Mouse (Mus musculus): ENCODE results near the gene Fam89a. TPM values are rescaled to one million over a fixed set of nuclear protein-coding genes. Genes with fewer than 3 reads are reported as not detected.

The Fam89a gene
- polyA plus RNA-seq, 1 experiment from 2014 or later: 2.3 TPM

- Histone ChIP-seq H3K4me3 (no peak overlapping the region), H3K4me1 (peaks cover 9% of the 10 kb centered on the region), H3K27me3 (ENCODE audit: poor library complexity, severe bottlenecking) (peaks cover 19% of the 10 kb centered on the region), H3K9me3 (no peaks in the 10 kb centered on the region), H3K36me3 (replicated peaks) (no peaks in the 10 kb centered on the region), H3K27ac (no peak overlapping the region)
- DNase-seq (ENCODE audit: extremely low spot score, low spot score): no peak
- 83% methylated on average over 3 of the region's 3 CpGs for WGBS
Measured at GRCm38 (mm10) chr8:124782431-124782830, 30.8 kb upstream of the Fam89a start.

- no peak overlapping the region for H3K4me3 ChIP-seq
- no peak for DNase-seq (ENCODE audit: extremely low spot score, low spot score)
- no peaks in the 10 kb centered on the region for H3K9me3 ChIP-seq
- WGBS: 37% methylated on average over 7 of the region's 7 CpGs
- H3K27me3 ChIP-seq (ENCODE audit: poor library complexity, severe bottlenecking): peaks cover 28% of the 10 kb centered on the region
- H3K36me3 ChIP-seq (replicated peaks): no peaks in the 10 kb centered on the region
- no peak overlapping the region for H3K27ac ChIP-seq
- H3K4me1 ChIP-seq: peaks cover 13% of the 10 kb centered on the region
Measured at GRCm38 (mm10) chr8:124780236-124780635, 28.6 kb upstream of the Fam89a start.

- H3K36me3 ChIP-seq (replicated peaks): no peaks in the 10 kb centered on the region
- no peaks in the 10 kb centered on the region for H3K9me3 ChIP-seq
- DNase-seq (ENCODE audit: extremely low spot score, low spot score): peak; percentile 74
- H3K4me3 ChIP-seq: peak overlapping the region; percentile 23
- 13% methylated on average over 16 of the region's 16 CpGs for WGBS
- peaks cover 13% of the 10 kb centered on the region for H3K4me1 ChIP-seq
- no peak overlapping the region for H3K27ac ChIP-seq
- H3K27me3 ChIP-seq (ENCODE audit: poor library complexity, severe bottlenecking): peaks cover 27% of the 10 kb centered on the region
Measured at GRCm38 (mm10) chr8:124775695-124776094, 24.1 kb upstream of the Fam89a start.

- 68% methylated on average over 2 of the region's 2 CpGs for WGBS
- H3K9me3 ChIP-seq: no peaks in the 10 kb centered on the region
- no peak for DNase-seq (ENCODE audit: extremely low spot score, low spot score)
- peaks cover 7% of the 10 kb centered on the region for H3K4me1 ChIP-seq
- H3K4me3 ChIP-seq: no peak overlapping the region
- H3K36me3 ChIP-seq (replicated peaks): no peaks in the 10 kb centered on the region
- peaks cover 27% of the 10 kb centered on the region for H3K27me3 ChIP-seq (ENCODE audit: poor library complexity, severe bottlenecking)
- H3K27ac ChIP-seq: no peak overlapping the region
Measured at GRCm38 (mm10) chr8:124772389-124772788, 20.8 kb upstream of the Fam89a start.

GRCm38 (mm10) chr8:124763061-124763460 lies 11.4 kb upstream of the Fam89a start:
- H3K4me1 ChIP-seq: no peaks in the 10 kb centered on the region
- no peak overlapping the region for H3K27ac ChIP-seq
- H3K27me3 ChIP-seq (ENCODE audit: poor library complexity, severe bottlenecking): no peaks in the 10 kb centered on the region
- no peak for DNase-seq (ENCODE audit: extremely low spot score, low spot score)
- H3K4me3 ChIP-seq: no peak overlapping the region
- H3K9me3 ChIP-seq: no peaks in the 10 kb centered on the region
- WGBS: 69% methylated on average over 7 of the region's 7 CpGs
- no peaks in the 10 kb centered on the region for H3K36me3 ChIP-seq (replicated peaks)

GRCm38 (mm10) chr8:124758544-124758943 lies 6.9 kb upstream of the Fam89a start:
- no peak overlapping the region for H3K4me3 ChIP-seq
- no peak for DNase-seq (ENCODE audit: extremely low spot score, low spot score)

GRCm38 (mm10) chr8:124756601-124757000 lies 5.0 kb upstream of the Fam89a start:
- Histone ChIP-seq H3K9me3 (no peaks in the 10 kb centered on the region), H3K36me3 (replicated peaks) (no peaks in the 10 kb centered on the region), H3K4me1 (peaks cover 30% of the 10 kb centered on the region), H3K27ac (no peak overlapping the region), H3K4me3 (no peak overlapping the region), H3K27me3 (ENCODE audit: poor library complexity, severe bottlenecking) (peaks cover 43% of the 10 kb centered on the region)
- DNase-seq (ENCODE audit: extremely low spot score, low spot score): no peak
- WGBS: 72% methylated on average over 5 of the region's 5 CpGs

More at GRCm38 (mm10) chr8:124758544-124758943, 6.9 kb upstream of the Fam89a start:
- Histone ChIP-seq H3K27ac (no peak overlapping the region), H3K9me3 (no peaks in the 10 kb centered on the region), H3K27me3 (ENCODE audit: poor library complexity, severe bottlenecking) (peaks cover 23% of the 10 kb centered on the region), H3K36me3 (replicated peaks) (no peaks in the 10 kb centered on the region), H3K4me1 (peaks cover 21% of the 10 kb centered on the region)
- 51% methylated on average over 3 of the region's 3 CpGs for WGBS

GRCm38 (mm10) chr8:124756153-124756552 lies 4.5 kb upstream of the Fam89a start:
- H3K36me3 ChIP-seq (replicated peaks): no peaks in the 10 kb centered on the region
- WGBS: 63% methylated on average over 2 of the region's 2 CpGs
- DNase-seq (ENCODE audit: extremely low spot score, low spot score): no peak
- H3K4me3 ChIP-seq: no peak overlapping the region
- peaks cover 47% of the 10 kb centered on the region for H3K27me3 ChIP-seq (ENCODE audit: poor library complexity, severe bottlenecking)
- H3K27ac ChIP-seq: no peak overlapping the region
- H3K9me3 ChIP-seq: no peaks in the 10 kb centered on the region
- peaks cover 35% of the 10 kb centered on the region for H3K4me1 ChIP-seq

GRCm38 (mm10) chr8:124755481-124755880 lies 3.8 kb upstream of the Fam89a start:
- H3K36me3 ChIP-seq (replicated peaks): no peaks in the 10 kb centered on the region
- no peaks in the 10 kb centered on the region for H3K9me3 ChIP-seq
- no peak overlapping the region for H3K27ac ChIP-seq
- DNase-seq (ENCODE audit: extremely low spot score, low spot score): no peak
- peaks cover 54% of the 10 kb centered on the region for H3K27me3 ChIP-seq (ENCODE audit: poor library complexity, severe bottlenecking)
- 86% methylated on average over 8 of the region's 8 CpGs for WGBS
- H3K4me1 ChIP-seq: peaks cover 41% of the 10 kb centered on the region
- no peak overlapping the region for H3K4me3 ChIP-seq

- H3K27ac ChIP-seq: no peak overlapping the region
- peaks cover 41% of the 10 kb centered on the region for H3K4me1 ChIP-seq
- DNase-seq (ENCODE audit: extremely low spot score, low spot score): no peak
- H3K4me3 ChIP-seq: no peak overlapping the region
- H3K9me3 ChIP-seq: no peaks in the 10 kb centered on the region
- peaks cover 61% of the 10 kb centered on the region for H3K27me3 ChIP-seq (ENCODE audit: poor library complexity, severe bottlenecking)
- H3K36me3 ChIP-seq (replicated peaks): no peaks in the 10 kb centered on the region
- 35% methylated on average over 4 of the region's 4 CpGs for WGBS
Measured at GRCm38 (mm10) chr8:124754792-124755190, 3.2 kb upstream of the Fam89a start.

GRCm38 (mm10) chr8:124754101-124754791 lies 2.6 kb upstream of the Fam89a start:
- WGBS: 14% methylated on average over 11 of the region's 11 CpGs
- peaks cover 66% of the 10 kb centered on the region for H3K27me3 ChIP-seq (ENCODE audit: poor library complexity, severe bottlenecking)
- H3K4me3 ChIP-seq: no peak overlapping the region
- DNase-seq (ENCODE audit: extremely low spot score, low spot score): no peak
- no peaks in the 10 kb centered on the region for H3K9me3 ChIP-seq
- no peaks in the 10 kb centered on the region for H3K36me3 ChIP-seq (replicated peaks)
- peaks cover 41% of the 10 kb centered on the region for H3K4me1 ChIP-seq
- H3K27ac ChIP-seq: no peak overlapping the region

- 30% methylated on average over 21 of the region's 21 CpGs for WGBS
- H3K4me3 ChIP-seq: peak overlapping the region; percentile 65
- no peaks in the 10 kb centered on the region for H3K36me3 ChIP-seq (replicated peaks)
- no peaks in the 10 kb centered on the region for H3K9me3 ChIP-seq
- H3K27me3 ChIP-seq (ENCODE audit: poor library complexity, severe bottlenecking): peaks cover 72% of the 10 kb centered on the region
- H3K4me1 ChIP-seq: peaks cover 39% of the 10 kb centered on the region
- no peak overlapping the region for H3K27ac ChIP-seq
- no peak for DNase-seq (ENCODE audit: extremely low spot score, low spot score)
Measured at GRCm38 (mm10) chr8:124752325-124752862, 762 bp upstream of the Fam89a start.

- Histone ChIP-seq H3K4me1 (peaks cover 31% of the 10 kb centered on the region), H3K36me3 (replicated peaks) (no peaks in the 10 kb centered on the region), H3K9me3 (no peaks in the 10 kb centered on the region), H3K27ac (peak overlapping the region; percentile 63; the same call in 1 of the 2 replicates), H3K27me3 (ENCODE audit: poor library complexity, severe bottlenecking) (peaks cover 72% of the 10 kb centered on the region), H3K4me3 (peak overlapping the region; percentile 65)
- DNase-seq (ENCODE audit: extremely low spot score, low spot score): peak; percentile 36
- under 1% methylated on average over 31 of the region's 31 CpGs for WGBS
Measured at GRCm38 (mm10) chr8:124751191-124751590, 441 bp downstream of the Fam89a start.
